Mouse (Mus musculus) MEL (cell line): ENCODE results near the gene Lrp6. TPM values are rescaled to one million over a fixed set of nuclear protein-coding genes. Genes with fewer than 3 reads are reported as not detected.

Source experiments
- DNase-seq: peaks from one replicate; pipeline ENCODE4 v3.0.0; 2011; ENCODE audit warnings: low read depth, low spot score
- H3K27ac ChIP-seq: 2 replicates; pipeline ENCODE4 v1.5.1; 2012; ENCODE audit warnings: low read depth, mild to moderate bottlenecking, control low read depth, low read length, moderate library complexity; ENCODE audit not compliant: control insufficient read depth
- H3K27me3 ChIP-seq, 2 experiments: fragments of 150-350 bp in 1 of 2; sonication (generic) in 1 of 2; 2 replicates each; pipeline ENCODE4 v1.6.1; 2012; ENCODE audit warnings: low read length in 2 of 2, mild to moderate bottlenecking in 2 of 2, improper control_type of control experiment in 1 of 2, moderate library complexity in 1 of 2; ENCODE audit not compliant: insufficient read depth in 2 of 2, control insufficient read depth in 1 of 2
- H3K36me3 ChIP-seq, 2 experiments: 2 replicates each; pipeline ENCODE4 v1.6.1; 2012 to 2014; ENCODE audit warnings: low read length in 2 of 2, improper control_type of control experiment in 1 of 2, inconsistent platforms in 1 of 2, mild to moderate bottlenecking in 1 of 2; ENCODE audit not compliant: insufficient read depth in 2 of 2, control insufficient read depth in 1 of 2
- H3K4me1 ChIP-seq, 2 experiments: fragments of 150-350 bp in 1 of 2; sonication (generic) in 1 of 2; 2 replicates each; pipeline ENCODE4 v1.6.1; 2012; ENCODE audit warnings: low read length in 2 of 2, improper control_type of control experiment in 1 of 2, mild to moderate bottlenecking in 1 of 2; ENCODE audit not compliant: insufficient read depth in 2 of 2, control insufficient read depth in 1 of 2
- H3K4me3 ChIP-seq, 2 experiments: fragments of 150-350 bp in 1 of 2; sonication (generic) in 1 of 2; 2 replicates each; pipeline ENCODE4 v1.5.1; 2012; ENCODE audit warnings: low read depth in 2 of 2, low read length in 2 of 2, mild to moderate bottlenecking in 2 of 2, moderate library complexity in 2 of 2, control low read depth in 1 of 2, improper control_type of control experiment in 1 of 2; ENCODE audit not compliant: control insufficient read depth in 1 of 2, insufficient read depth in 1 of 2
- H3K79me2 ChIP-seq: 2 replicates; pipeline ENCODE4 v1.6.1; 2012; ENCODE audit warnings: mild to moderate bottlenecking, low read length, moderate library complexity; ENCODE audit not compliant: control insufficient read depth, poor library complexity, insufficient read depth
- H3K9ac ChIP-seq: 2 replicates; pipeline ENCODE4 v1.6.1; 2012; ENCODE audit warnings: low read depth, mild to moderate bottlenecking, control low read depth, low read length, moderate library complexity; ENCODE audit not compliant: control insufficient read depth, poor library complexity, severe bottlenecking
- H3K9me3 ChIP-seq: fragments of 150-350 bp; sonication (generic); replicated peaks from 2 replicates; pipeline ENCODE4 v1.6.1; 2012; ENCODE audit warnings: mild to moderate bottlenecking, low read length, improper control_type of control experiment, moderate library complexity; ENCODE audit not compliant: insufficient read depth
- BHLHE40 ChIP-seq: IDR thresholded peaks from 2 replicates; pipeline ENCODE4 v1.6.1; 2012; ENCODE audit warnings: low read depth, mild to moderate bottlenecking, inconsistent platforms, low read length, improper control_type of control experiment, borderline replicate concordance
- CHD1 ChIP-seq: IDR thresholded peaks from 2 replicates; pipeline ENCODE4 v1.6.1; 2012; ENCODE audit warnings: low read depth, mild to moderate bottlenecking, inconsistent platforms, low read length, improper control_type of control experiment
- CHD2 ChIP-seq: IDR thresholded peaks from 2 replicates; pipeline ENCODE4 v1.6.1; 2011; ENCODE audit warnings: low read length, improper control_type of control experiment
- CTCF ChIP-seq, 3 experiments: IDR thresholded peaks in 2 of 3; conservative IDR thresholded peaks in 1 of 3; 2 replicates each; pipeline ENCODE4 v1.5.1; 2011 to 2012; ENCODE audit warnings: low read length in 3 of 3, low read depth in 2 of 3, mild to moderate bottlenecking in 2 of 3, improper control_type of control experiment in 1 of 3, inconsistent platforms in 1 of 3, mixed read lengths in 1 of 3, moderate library complexity in 1 of 3; ENCODE audit not compliant: control insufficient read depth in 1 of 3, insufficient read depth in 1 of 3, poor library complexity in 1 of 3, severe bottlenecking in 1 of 3
- ELF1 ChIP-seq: IDR thresholded peaks from 2 replicates; pipeline ENCODE4 v1.6.1; 2014; ENCODE audit warnings: low read depth, mild to moderate bottlenecking, inconsistent platforms, low read length, improper control_type of control experiment, moderate library complexity
- EP300 ChIP-seq, 2 experiments: IDR thresholded peaks; 2 replicates each; pipeline ENCODE4 v1.6.1; 2011; ENCODE audit warnings: improper control_type of control experiment in 2 of 2, low read length in 2 of 2, low read depth in 1 of 2, mild to moderate bottlenecking in 1 of 2
- GATA1 ChIP-seq: IDR thresholded peaks from 2 replicates; pipeline ENCODE4 v1.6.1; 2011; ENCODE audit warnings: low read depth, low read length, improper control_type of control experiment
- HCFC1 ChIP-seq: IDR thresholded peaks from 2 replicates; pipeline ENCODE4 v1.6.1; 2012; ENCODE audit warnings: low read depth, mild to moderate bottlenecking, inconsistent platforms, low read length, improper control_type of control experiment, moderate library complexity
- KAT2A ChIP-seq: conservative IDR thresholded peaks from 2 replicates; pipeline ENCODE4 v1.6.1; 2012; ENCODE audit warnings: low read depth, low read length, improper control_type of control experiment, inconsistent platforms
- MYC ChIP-seq: IDR thresholded peaks from 2 replicates; pipeline ENCODE4 v1.6.1; 2011; ENCODE audit warnings: low read depth, mild to moderate bottlenecking, low read length, improper control_type of control experiment, moderate library complexity
- NELFE ChIP-seq: IDR thresholded peaks from 2 replicates; pipeline ENCODE4 v1.6.1; 2011; ENCODE audit warnings: low read depth, low read length, improper control_type of control experiment
- NRF1 ChIP-seq: IDR thresholded peaks from 2 replicates; pipeline ENCODE4 v1.6.1; 2014; ENCODE audit warnings: low read depth, mild to moderate bottlenecking, inconsistent platforms, low read length, improper control_type of control experiment, moderate library complexity; ENCODE audit not compliant: poor library complexity, insufficient read depth, severe bottlenecking
- POLR2A ChIP-seq, 2 experiments: IDR thresholded peaks; 2 replicates each; pipeline ENCODE4 v1.6.1; 2011 to 2012; ENCODE audit warnings: low read length in 2 of 2, mild to moderate bottlenecking in 2 of 2, control low read depth in 1 of 2, improper control_type of control experiment in 1 of 2, low read depth in 1 of 2, moderate library complexity in 1 of 2; ENCODE audit not compliant: control insufficient read depth in 1 of 2, insufficient read depth in 1 of 2, poor library complexity in 1 of 2
- POLR2AphosphoS2 ChIP-seq: IDR thresholded peaks from 2 replicates; pipeline ENCODE4 v1.6.1; 2011; ENCODE audit warnings: low read length, improper control_type of control experiment
- POLR2AphosphoS5 ChIP-seq: IDR thresholded peaks from 2 replicates; pipeline ENCODE4 v1.6.1; 2012; ENCODE audit warnings: low read depth, borderline replicate concordance, mild to moderate bottlenecking, inconsistent platforms, low read length, moderate library complexity, mixed read lengths
- RAD21 ChIP-seq: IDR thresholded peaks from 2 replicates; pipeline ENCODE4 v1.6.1; 2011; ENCODE audit warnings: mild to moderate bottlenecking, low read depth, low read length, improper control_type of control experiment
- RCOR1 ChIP-seq: IDR thresholded peaks from 2 replicates; pipeline ENCODE4 v1.6.1; 2012; ENCODE audit warnings: low read depth, mild to moderate bottlenecking, inconsistent platforms, low read length, improper control_type of control experiment
- SIN3A ChIP-seq: IDR thresholded peaks from 2 replicates; pipeline ENCODE4 v1.6.1; 2012; ENCODE audit warnings: low read length, improper control_type of control experiment, inconsistent platforms
- TAL1 ChIP-seq: IDR thresholded peaks from 2 replicates; pipeline ENCODE4 v1.6.1; 2012; ENCODE audit warnings: mild to moderate bottlenecking, inconsistent platforms, low read length, moderate library complexity, mixed read lengths
- TBP ChIP-seq: IDR thresholded peaks from 2 replicates; pipeline ENCODE4 v1.8.0; 2011; ENCODE audit warnings: low read depth, low read length, improper control_type of control experiment
- TCF12 ChIP-seq: IDR thresholded peaks from 2 replicates; pipeline ENCODE4 v1.6.1; 2014; ENCODE audit warnings: low read depth, mild to moderate bottlenecking, inconsistent platforms, low read length, improper control_type of control experiment, moderate library complexity
- UBTF ChIP-seq: IDR thresholded peaks from 2 replicates; pipeline ENCODE4 v1.6.1; 2012; ENCODE audit warnings: low read depth, mild to moderate bottlenecking, inconsistent platforms, low read length, improper control_type of control experiment, moderate library complexity, borderline replicate concordance; ENCODE audit not compliant: insufficient read depth
- USF1 ChIP-seq: IDR thresholded peaks from 2 replicates; pipeline ENCODE4 v1.6.1; 2014; ENCODE audit warnings: low read depth, mild to moderate bottlenecking, inconsistent platforms, low read length, improper control_type of control experiment, moderate library complexity
- USF2 ChIP-seq, 2 experiments: IDR thresholded peaks; 2 replicates each; pipeline ENCODE4 v1.6.1; 2011 to 2012; ENCODE audit warnings: improper control_type of control experiment in 2 of 2, low read length in 2 of 2, borderline replicate concordance in 1 of 2, inconsistent platforms in 1 of 2, low read depth in 1 of 2, mild to moderate bottlenecking in 1 of 2; ENCODE audit not compliant: insufficient read depth in 1 of 2
- ZC3H11A ChIP-seq: IDR thresholded peaks from 2 replicates; pipeline ENCODE4 v1.6.1; 2012; ENCODE audit warnings: low read depth, mild to moderate bottlenecking, inconsistent platforms, low read length, improper control_type of control experiment
- ZMIZ1 ChIP-seq: IDR thresholded peaks from 2 replicates; pipeline ENCODE4 v1.6.1; 2012; ENCODE audit warnings: low read depth, mild to moderate bottlenecking, inconsistent platforms, low read length, improper control_type of control experiment, moderate library complexity
- polyA plus RNA-seq, 2 experiments: library from polyadenylated mRNA; stranded (reverse) in 1 of 2; unstranded in 1 of 2; fragments of >175 nt in 1 of 2; fragments of >200 nt in 1 of 2; gene quantifications; 2 replicates each; pipeline versions ENCODE4 v1.2.1 to v1.2.4; 2012; ENCODE audit warnings: low replicate concordance in 2 of 2, low read depth in 1 of 2; ENCODE audit not compliant: insufficient read length in 2 of 2, insufficient read depth in 1 of 2, missing spikeins in 1 of 2
- total RNA-seq: library from RNA; depleted of rRNA; stranded (reverse); fragments of 300-350 nt; gene quantifications from 2 replicates; pipeline ENCODE4 v1.2.3, GENCODE M21; 2012

The Lrp6 gene
- total and polyA plus RNA-seq, 3 experiments = 13.1 to 25.7 (median 17.2) TPM

DNA sequence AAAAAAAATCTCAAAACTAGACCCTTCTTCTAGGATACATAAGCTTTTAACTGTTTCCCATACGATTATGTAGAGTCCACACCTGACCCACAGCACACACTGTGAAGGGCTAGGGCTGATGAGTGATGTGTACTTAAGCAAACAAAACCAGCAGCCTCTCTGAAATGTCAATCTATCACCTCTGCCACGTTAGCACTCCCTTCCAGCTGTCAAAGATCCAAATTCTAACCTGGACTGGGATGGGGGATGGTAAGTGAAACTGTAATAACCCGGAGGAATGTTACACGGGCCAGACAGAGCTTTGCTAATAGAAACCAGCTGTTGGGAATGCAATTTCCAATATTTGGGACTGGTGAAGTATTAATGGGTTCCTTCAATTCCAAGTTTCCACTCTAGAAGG is 61.9 kb downstream of the Lrp6 start:
- Histone ChIP-seq H3K27ac (no peak overlapping the region), H3K27me3 (no peaks in the 10 kb centered on the region), H3K9me3 (no peaks in the 10 kb centered on the region), H3K9ac (no peak overlapping the region), H3K4me3 (no peak overlapping the region), H3K4me1 (no peaks in the 10 kb centered on the region), H3K79me2 (no peaks in the 10 kb centered on the region), H3K36me3 (peaks cover 0 to 12% of the 10 kb centered on the region in 2 experiments; a peak in 2 of 4 replicates)
- no peak for DNase-seq
- TF ChIP-seq NELFE (no peak), CTCF (IDR thresholded peaks at IDR 0.05 in 2 of 3, conservative IDR thresholded peaks at IDR 0.05 in 1 of 3; ENCODE audit: control insufficient read depth in 1 of 3, insufficient read depth in 1 of 3, low read depth in 2 of 3, low read length in 3 of 3, poor library complexity in 1 of 3, severe bottlenecking in 1 of 3) (no peak), BHLHE40 (no peak), RCOR1 (no peak), TCF12 (no peak), CHD2 (no peak), POLR2AphosphoS2 (no peak), UBTF (no peak), CHD1 (no peak), ZMIZ1 (no peak), USF1 (no peak), KAT2A (no peak), HCFC1 (no peak), MYC (no peak), SIN3A (no peak), RAD21 (no peak), POLR2A (IDR thresholded peaks at IDR 0.05; ENCODE audit: control insufficient read depth in 1 of 2, insufficient read depth in 1 of 2, low read depth in 1 of 2, low read length in 2 of 2, poor library complexity in 1 of 2) (no peak), GATA1 (no peak), USF2 (IDR thresholded peaks at IDR 0.05; ENCODE audit: borderline replicate concordance in 1 of 2, insufficient read depth in 1 of 2, low read depth in 1 of 2, low read length in 2 of 2) (no peak)
- TF ChIP-seq, all 39 proteins: peak for 0

DNA sequence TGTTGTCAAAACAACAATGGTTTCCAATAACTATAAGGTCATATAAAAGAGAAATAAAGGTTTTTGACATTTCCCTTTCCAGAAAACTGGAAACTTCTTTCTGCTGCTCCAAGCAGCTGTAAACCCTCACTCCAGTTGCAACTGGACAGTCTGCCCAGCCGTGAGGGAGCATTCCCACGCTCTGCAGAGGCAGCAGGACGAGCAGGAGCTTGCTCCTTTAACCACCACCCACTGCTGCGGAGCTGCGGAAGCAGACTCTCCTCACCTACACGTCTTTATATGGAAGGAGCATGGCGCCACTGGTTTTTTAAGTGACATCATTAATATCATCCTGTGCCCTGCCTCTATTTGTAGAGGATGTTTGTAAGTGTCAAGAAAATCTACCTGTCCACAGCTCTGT is 64.4 kb downstream of the Lrp6 start:
- no peaks in the 10 kb centered on the region for H3K9me3 ChIP-seq
- H3K4me3 ChIP-seq = no peak overlapping the region
- no peak overlapping the region for H3K9ac ChIP-seq
- peaks cover 0 to 11% of the 10 kb centered on the region in 2 experiments; a peak in 2 of 4 replicates for H3K36me3 ChIP-seq
- TF ChIP-seq BHLHE40 (no peak), TAL1 (no peak), CHD1 (no peak), POLR2AphosphoS5 (no peak), ZC3H11A (no peak), EP300 (IDR thresholded peaks at IDR 0.05; ENCODE audit: low read depth in 1 of 2, low read length in 2 of 2) (no peak), NRF1 (no peak), RAD21 (no peak), ZMIZ1 (no peak), TBP (no peak), POLR2A (IDR thresholded peaks at IDR 0.05; ENCODE audit: control insufficient read depth in 1 of 2, insufficient read depth in 1 of 2, low read depth in 1 of 2, low read length in 2 of 2, poor library complexity in 1 of 2) (no peak), ELF1 (no peak)
- DNase-seq = no peak
- H3K27me3 ChIP-seq = no peaks in the 10 kb centered on the region
- no peaks in the 10 kb centered on the region; the same call in 1 of the 2 replicates for H3K79me2 ChIP-seq
- H3K4me1 ChIP-seq = no peaks in the 10 kb centered on the region; a peak in 1 of 4 replicates
- H3K27ac ChIP-seq = no peak overlapping the region
